Mouse (Mus musculus) brain, adult 2 months (tissue): ENCODE data around the gene Trim33.

Experiments
- DNase-seq: peaks from one replicate; pipeline ENCODE4 v3.0.0; 2011; ENCODE audit warnings: low read depth, low spot score

Gene Trim33

GRCm38 (mm10) chr3:103361150-103361549, 82.1 kb downstream of the Trim33 start:
- no peak for DNase-seq

GRCm38 (mm10) chr3:103364182-103364945, 85.3 kb downstream of the Trim33 start:
- DNase-seq = no peak

GRCm38 (mm10) chr3:103367176-103367970, 88.3 kb downstream of the Trim33 start:
- DNase-seq = no peak

GRCm38 (mm10) chr3:103368731-103369130, 89.6 kb downstream of the Trim33 start:
- no peak for DNase-seq

- DNase-seq = peak; percentile 65
Measured at GRCm38 (mm10) chr3:103374028-103374427, 94.9 kb downstream of the Trim33 start.

- DNase-seq = no peak
Measured at GRCm38 (mm10) chr3:103375181-103375855, 96.2 kb downstream of the Trim33 start.

GRCm38 (mm10) chr3:103378018-103378417, 98.9 kb downstream of the Trim33 start:
- DNase-seq = peak; percentile 45

GRCm38 (mm10) chr3:103379371-103379770, 100.3 kb downstream of the Trim33 start:
- no peak for DNase-seq

GRCm38 (mm10) chr3:103380814-103381213, 101.7 kb downstream of the Trim33 start:
- DNase-seq = no peak

GRCm38 (mm10) chr3:103381441-103381840, 102.3 kb downstream of the Trim33 start:
- no peak for DNase-seq

- DNase-seq = peak; percentile 93
Measured at GRCm38 (mm10) chr3:103382872-103383567, 103.9 kb downstream of the Trim33 start.

GRCm38 (mm10) chr3:103384486-103384885, 105.4 kb downstream of the Trim33 start:
- DNase-seq = no peak

- no peak for DNase-seq
Measured at GRCm38 (mm10) chr3:103384949-103385348, 105.9 kb downstream of the Trim33 start.

- DNase-seq = no peak
Measured at GRCm38 (mm10) chr3:103385383-103386291, 106.5 kb downstream of the Trim33 start.

GRCm38 (mm10) chr3:103386292-103387031, 107.4 kb downstream of the Trim33 start:
- peak; percentile 16 for DNase-seq

- DNase-seq = peak; percentile 73
Measured at GRCm38 (mm10) chr3:103392613-103393258, 113.6 kb downstream of the Trim33 start.

GRCm38 (mm10) chr3:103393283-103394060, 114.4 kb downstream of the Trim33 start:
- no peak for DNase-seq

- DNase-seq = no peak
Measured at GRCm38 (mm10) chr3:103394121-103394520, 115.0 kb downstream of the Trim33 start.

GRCm38 (mm10) chr3:103397523-103397922, 118.4 kb downstream of the Trim33 start:
- no peak for DNase-seq
